Mouse (Mus musculus): ENCODE data around the gene Ephx3. TPM values are rescaled to one million over a fixed set of nuclear protein-coding genes. Genes with fewer than 3 reads are reported as not detected.

Gene Ephx3
- polyA plus RNA-seq, 1 experiment from 2014 or later, result 0.12 TPM

DNA sequence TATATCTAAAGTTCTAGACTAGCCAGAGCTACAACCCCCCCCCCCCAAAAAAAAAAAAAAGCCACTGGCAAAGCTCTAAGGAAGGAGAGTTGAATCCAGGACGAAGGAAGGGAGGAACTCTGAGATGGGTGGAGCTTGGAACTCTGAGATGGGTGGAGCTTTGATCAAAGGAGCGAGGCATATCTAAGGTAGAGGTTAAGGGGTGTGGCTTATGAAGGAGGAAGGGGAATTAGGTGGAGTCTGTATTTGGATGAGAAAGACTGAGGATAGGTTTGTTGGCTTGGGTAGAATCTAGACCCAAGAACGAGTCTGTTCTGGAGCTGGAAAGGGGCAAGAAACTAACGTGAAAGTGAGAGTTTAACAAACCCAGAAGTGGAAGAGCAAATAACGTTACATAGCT is 501 bp upstream of the Ephx3 start:
- no peak for DNase-seq (ENCODE audit: low spot score, missing footprints)

DNA sequence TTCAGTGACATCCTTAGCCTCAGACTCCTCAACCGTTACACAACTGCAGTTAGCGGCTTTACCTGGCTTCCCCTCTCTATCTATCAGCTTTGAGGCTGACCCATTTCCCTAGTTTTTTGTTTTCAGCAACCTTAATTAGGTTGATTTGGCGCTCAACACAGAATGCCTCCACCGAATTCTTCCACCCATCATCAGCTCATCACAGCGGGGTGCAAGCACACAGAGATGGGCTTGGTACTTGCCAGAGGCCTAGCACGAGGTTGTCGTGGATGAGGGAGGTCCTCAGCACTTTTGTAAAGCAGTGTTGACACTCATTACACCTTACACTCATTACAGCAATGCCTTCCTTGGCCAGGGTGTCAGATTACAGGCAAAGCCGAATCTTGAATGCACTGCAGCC is 6.3 kb downstream of the Ephx3 start:
- no peak overlapping the region for H3K4me2 ChIP-seq
- no peak for ATAC-seq (ENCODE audit: low FRiP score)
- DNase-seq (ENCODE audit: low spot score, missing footprints), result no peak

More for the DNA sequence above, 501 bp upstream of the Ephx3 start:
- 15% methylated on average over 5 of the region's 5 CpGs for WGBS
- no peak overlapping the region for H3K27ac ChIP-seq (ENCODE audit: low read depth, low read length)
- no peaks in the 10 kb centered on the region for H3K9me3 ChIP-seq (ENCODE audit: control insufficient read depth, low read length)
- peaks cover 8% of the 10 kb centered on the region for H3K4me1 ChIP-seq (ENCODE audit: control insufficient read depth, insufficient read depth, low read length)
- H3K27me3 ChIP-seq (ENCODE audit: control insufficient read depth, insufficient read depth, low read length), result peaks cover 11% of the 10 kb centered on the region
- no peak for ATAC-seq (ENCODE audit: low FRiP score)
- H3K4me3 ChIP-seq (ENCODE audit: low read depth, low read length), result no peak overlapping the region
- no peaks in the 10 kb centered on the region for H3K36me3 ChIP-seq (ENCODE audit: control insufficient read depth, insufficient read depth, low read length)
- H3K4me2 ChIP-seq, result peak overlapping the region; percentile 66; the same call in 1 of the 2 replicates
- no peak overlapping the region for H3K9ac ChIP-seq (ENCODE audit: low read length)

DNA sequence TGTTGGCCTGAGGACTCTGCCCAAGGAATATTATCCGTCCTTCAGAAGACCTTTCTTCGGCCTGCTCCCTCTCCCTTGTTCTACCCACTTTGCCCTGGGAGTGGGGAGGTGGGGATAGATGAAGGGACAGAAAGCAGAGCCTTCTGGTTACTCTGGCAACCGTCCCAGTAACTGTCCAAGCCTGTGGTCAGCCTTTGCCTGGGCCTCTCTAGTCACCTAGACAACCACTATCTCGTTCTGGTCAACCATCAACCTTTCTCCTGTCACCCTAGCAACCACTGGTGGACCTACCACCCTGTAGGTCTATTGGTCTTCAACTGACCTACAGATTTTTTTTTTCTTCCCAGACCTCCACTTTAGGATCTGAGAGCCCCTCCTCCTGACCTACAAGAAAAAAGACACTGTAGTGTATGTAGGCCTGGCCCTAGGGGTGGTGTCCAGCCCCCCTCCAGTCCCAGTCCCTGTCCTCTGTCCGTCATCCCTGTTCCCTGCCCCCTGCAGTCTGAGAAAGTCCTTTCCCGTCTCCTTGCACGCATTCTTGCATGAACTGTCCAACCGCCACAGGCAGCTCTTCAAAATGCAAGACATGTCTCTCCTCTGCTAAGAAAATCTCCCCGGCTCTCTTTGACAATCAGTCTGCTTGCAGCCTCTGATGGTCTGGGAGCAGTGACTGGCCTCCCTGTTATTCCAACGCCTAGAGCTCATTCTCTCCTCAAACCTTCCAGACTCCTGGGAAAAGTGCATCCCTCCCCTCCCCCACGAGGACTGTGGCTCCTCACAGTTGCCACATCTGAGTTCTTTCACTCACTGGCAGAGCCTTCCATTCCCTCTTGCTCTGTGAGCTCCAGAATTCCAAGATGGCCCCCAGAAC is 9.5 kb downstream of the Ephx3 start:
- DNase-seq (ENCODE audit: low spot score, missing footprints), result peak; percentile 90
- H3K4me2 ChIP-seq, result peak overlapping the region; percentile 8; the same call in 1 of the 2 replicates
- peak; percentile 88 for ATAC-seq (ENCODE audit: low FRiP score)
- H3K9me3 ChIP-seq (ENCODE audit: control insufficient read depth, low read length), result no peaks in the 10 kb centered on the region
- no peak overlapping the region for H3K4me3 ChIP-seq (ENCODE audit: low read depth, low read length)
- H3K36me3 ChIP-seq (ENCODE audit: control insufficient read depth, insufficient read depth, low read length), result no peaks in the 10 kb centered on the region
- H3K9ac ChIP-seq (ENCODE audit: low read length), result no peak overlapping the region; the same call in 1 of the 2 replicates
- H3K27ac ChIP-seq (ENCODE audit: low read depth, low read length), result peak overlapping the region; percentile 88
- 28% methylated on average over 11 of the region's 11 CpGs for WGBS
- H3K4me1 ChIP-seq (ENCODE audit: control insufficient read depth, insufficient read depth, low read length), result peaks cover 14% of the 10 kb centered on the region
- no peaks in the 10 kb centered on the region for H3K27me3 ChIP-seq (ENCODE audit: control insufficient read depth, insufficient read depth, low read length)

More for the DNA sequence above, 6.3 kb downstream of the Ephx3 start:
- Histone ChIP-seq H3K9ac (ENCODE audit: low read length) (no peak overlapping the region), H3K27me3 (ENCODE audit: control insufficient read depth, insufficient read depth, low read length) (no peaks in the 10 kb centered on the region; the same call in 1 of the 2 replicates), H3K9me3 (ENCODE audit: control insufficient read depth, low read length) (no peaks in the 10 kb centered on the region), H3K4me1 (ENCODE audit: control insufficient read depth, insufficient read depth, low read length) (peaks cover 14% of the 10 kb centered on the region), H3K36me3 (ENCODE audit: control insufficient read depth, insufficient read depth, low read length) (no peaks in the 10 kb centered on the region), H3K4me3 (ENCODE audit: low read depth, low read length) (no peak overlapping the region), H3K27ac (ENCODE audit: low read depth, low read length) (no peak overlapping the region)
- 34% methylated on average over 8 of the region's 8 CpGs for WGBS

DNA sequence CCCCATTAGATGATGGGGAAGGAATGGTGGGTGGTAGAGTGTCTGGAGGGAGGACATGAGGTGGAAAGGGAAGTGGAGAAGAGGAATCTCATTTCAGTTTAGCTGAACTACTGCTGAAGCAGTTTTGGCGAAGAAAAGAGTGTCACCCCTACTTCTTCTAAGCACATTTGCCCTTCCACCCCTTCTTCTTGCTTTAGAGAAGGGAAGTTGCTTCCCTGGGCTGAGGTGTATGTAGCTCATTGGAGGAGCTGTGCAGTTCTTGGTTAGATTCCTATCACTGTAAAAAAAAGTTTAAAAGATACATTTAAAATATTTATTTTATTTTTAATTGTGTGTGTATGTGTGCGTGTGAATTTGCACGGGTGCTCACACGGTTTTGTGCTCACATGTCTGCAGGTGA is 12.4 kb downstream of the Ephx3 start:
- ATAC-seq (ENCODE audit: low FRiP score) (no peak), DNase-seq (ENCODE audit: low spot score, missing footprints) (no peak)
- Histone ChIP-seq H3K4me1 (ENCODE audit: control insufficient read depth, insufficient read depth, low read length) (peaks cover 14% of the 10 kb centered on the region), H3K36me3 (ENCODE audit: control insufficient read depth, insufficient read depth, low read length) (no peaks in the 10 kb centered on the region), H3K27me3 (ENCODE audit: control insufficient read depth, insufficient read depth, low read length) (no peaks in the 10 kb centered on the region), H3K27ac (ENCODE audit: low read depth, low read length) (no peak overlapping the region), H3K4me2 (no peak overlapping the region), H3K4me3 (ENCODE audit: low read depth, low read length) (no peak overlapping the region), H3K9me3 (ENCODE audit: control insufficient read depth, low read length) (no peaks in the 10 kb centered on the region), H3K9ac (ENCODE audit: low read length) (no peak overlapping the region)
- WGBS, result 88% methylated on average over 4 of the region's 4 CpGs

DNA sequence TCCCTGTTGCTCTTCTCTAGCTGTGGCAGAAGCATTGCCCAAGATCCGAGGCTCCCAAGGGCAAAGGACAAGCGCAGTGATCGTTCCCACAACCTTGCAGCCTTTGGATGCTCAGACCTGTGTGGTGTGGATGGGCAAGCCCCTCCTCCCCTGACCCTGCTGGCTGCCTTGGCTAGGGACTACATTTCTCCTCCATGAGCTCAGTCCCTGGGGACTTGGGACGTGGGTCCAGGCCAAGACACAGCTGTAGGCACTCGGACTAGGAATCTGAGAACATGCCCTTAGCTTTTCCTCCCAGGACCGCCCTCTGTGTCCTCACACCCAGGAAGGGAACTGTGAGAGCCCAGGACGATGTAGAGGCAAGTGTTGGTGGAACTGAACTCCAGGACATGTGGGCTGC is 16.2 kb downstream of the Ephx3 start:
- no peak overlapping the region for H3K27ac ChIP-seq (ENCODE audit: low read depth, low read length)
- no peak for DNase-seq (ENCODE audit: low spot score, missing footprints)

DNA sequence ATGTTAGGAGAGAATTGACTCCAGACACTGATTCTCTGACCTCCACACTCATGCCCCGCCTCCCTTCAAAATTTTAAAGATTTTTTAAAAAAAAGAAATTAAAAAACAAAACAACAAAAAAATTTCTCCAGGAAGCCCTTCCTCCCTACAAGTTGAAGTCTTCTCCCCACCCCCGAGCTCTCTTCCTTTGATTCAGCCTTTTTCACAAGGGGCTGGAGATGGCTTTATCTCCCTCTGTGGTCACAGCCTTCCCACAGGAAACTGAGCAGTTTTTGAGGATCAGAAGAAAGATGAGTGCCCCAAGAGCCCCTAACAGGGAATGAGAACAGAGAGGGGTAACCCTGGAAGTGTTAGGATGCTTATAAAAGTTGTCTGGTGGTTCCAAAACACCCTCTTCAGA is 16.9 kb downstream of the Ephx3 start:
- no peak for DNase-seq (ENCODE audit: low spot score, missing footprints)
- Histone ChIP-seq H3K4me3 (ENCODE audit: low read depth, low read length) (no peak overlapping the region), H3K36me3 (ENCODE audit: control insufficient read depth, insufficient read depth, low read length) (no peaks in the 10 kb centered on the region), H3K9ac (ENCODE audit: low read length) (no peak overlapping the region), H3K9me3 (ENCODE audit: control insufficient read depth, low read length) (no peaks in the 10 kb centered on the region), H3K27me3 (ENCODE audit: control insufficient read depth, insufficient read depth, low read length) (no peaks in the 10 kb centered on the region), H3K4me2 (no peak overlapping the region), H3K4me1 (ENCODE audit: control insufficient read depth, insufficient read depth, low read length) (no peaks in the 10 kb centered on the region), H3K27ac (ENCODE audit: low read depth, low read length) (no peak overlapping the region)
- WGBS, result 78% methylated on average over 2 of the region's 2 CpGs
- ATAC-seq (ENCODE audit: low FRiP score), result no peak

More for the DNA sequence above, 16.2 kb downstream of the Ephx3 start:
- Histone ChIP-seq H3K4me2 (no peak overlapping the region), H3K4me3 (ENCODE audit: low read depth, low read length) (no peak overlapping the region), H3K9ac (ENCODE audit: low read length) (no peak overlapping the region), H3K27me3 (ENCODE audit: control insufficient read depth, insufficient read depth, low read length) (no peaks in the 10 kb centered on the region), H3K9me3 (ENCODE audit: control insufficient read depth, low read length) (no peaks in the 10 kb centered on the region), H3K36me3 (ENCODE audit: control insufficient read depth, insufficient read depth, low read length) (no peaks in the 10 kb centered on the region), H3K4me1 (ENCODE audit: control insufficient read depth, insufficient read depth, low read length) (no peaks in the 10 kb centered on the region)
- 62% methylated on average over 7 of the region's 7 CpGs for WGBS
- no peak for ATAC-seq (ENCODE audit: low FRiP score)

DNA sequence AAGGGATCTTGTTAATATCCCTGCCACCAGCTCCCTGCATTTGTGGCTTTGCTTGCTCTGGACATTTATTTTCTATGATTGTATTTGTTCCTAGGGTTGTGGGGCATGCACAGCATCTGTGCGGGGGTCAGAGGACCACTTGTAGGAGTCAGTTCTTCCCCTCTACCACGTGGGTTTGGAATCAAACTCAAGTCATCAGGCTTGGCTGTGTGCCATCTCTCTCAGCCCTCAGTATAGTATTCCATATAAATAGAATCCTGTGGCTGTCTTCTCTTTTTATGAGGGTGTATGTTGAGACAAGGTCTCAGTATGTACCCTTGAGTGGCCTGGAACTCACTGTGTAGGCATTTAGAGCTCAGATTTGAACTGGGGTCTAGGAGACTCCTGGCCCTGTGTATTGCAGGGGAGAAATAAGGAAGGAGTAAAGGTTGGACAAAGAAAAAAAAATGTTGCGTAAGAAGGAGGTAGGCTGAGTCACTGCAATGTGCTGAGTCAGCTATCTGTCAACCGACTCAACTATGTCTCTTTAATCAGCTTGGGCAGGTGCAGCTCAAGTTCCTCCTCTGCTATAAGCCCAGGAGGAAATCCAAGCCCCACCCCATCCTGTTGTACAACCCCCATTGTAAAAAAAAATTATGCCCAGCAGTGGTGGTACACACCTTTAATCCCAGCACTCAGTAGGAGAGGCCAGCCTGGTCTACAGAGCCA is 19.7 kb downstream of the Ephx3 start:
- H3K9me3 ChIP-seq (ENCODE audit: control insufficient read depth, low read length), result no peaks in the 10 kb centered on the region
- H3K4me1 ChIP-seq (ENCODE audit: control insufficient read depth, insufficient read depth, low read length), result peaks cover 9% of the 10 kb centered on the region
- no peak overlapping the region for H3K27ac ChIP-seq (ENCODE audit: low read depth, low read length)
- no peak for DNase-seq (ENCODE audit: low spot score, missing footprints)
- no peak overlapping the region for H3K4me2 ChIP-seq
- H3K27me3 ChIP-seq (ENCODE audit: control insufficient read depth, insufficient read depth, low read length), result no peaks in the 10 kb centered on the region
- no peaks in the 10 kb centered on the region for H3K36me3 ChIP-seq (ENCODE audit: control insufficient read depth, insufficient read depth, low read length)
- H3K4me3 ChIP-seq (ENCODE audit: low read depth, low read length), result no peak overlapping the region
- WGBS, result 86% methylated on average over 4 of the region's 4 CpGs
- H3K9ac ChIP-seq (ENCODE audit: low read length), result no peak overlapping the region
- no peak for ATAC-seq (ENCODE audit: low FRiP score)

DNA sequence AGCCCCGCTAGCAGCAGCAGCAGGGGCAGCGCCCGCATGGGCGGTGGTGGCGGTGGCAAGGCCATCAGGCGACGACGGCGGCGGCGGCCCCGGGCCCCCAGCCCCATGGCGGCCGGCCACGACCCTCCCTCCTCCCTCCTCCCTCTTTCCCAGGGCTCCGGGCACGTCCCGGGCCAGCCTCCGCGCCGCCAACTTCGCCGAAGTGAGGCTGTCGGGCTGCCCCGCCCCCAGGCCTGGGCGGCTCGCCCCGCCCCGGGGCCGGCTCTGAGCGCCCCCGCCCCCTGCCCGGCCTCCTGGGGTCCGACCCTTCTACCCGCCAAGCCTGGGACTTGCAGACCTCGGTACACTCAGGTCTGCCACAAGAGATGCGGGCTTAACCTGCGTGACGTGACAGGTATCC is 22.7 kb downstream of the Ephx3 start, which contains the start of gene Notch3:
TSS of gene Notch3 (minus strand) at position 166 of the 400 bp plus-strand sequence.
- no peaks in the 10 kb centered on the region for H3K9me3 ChIP-seq (ENCODE audit: control insufficient read depth, low read length)
- 0% methylated on average over 24 of the region's 39 CpGs for WGBS

More for the DNA sequence above, 22.7 kb downstream of the Ephx3 start, which contains the start of gene Notch3:
- no peaks in the 10 kb centered on the region for H3K27me3 ChIP-seq (ENCODE audit: control insufficient read depth, insufficient read depth, low read length)
- peak within 1 kb of the TSS; percentile 64 for H3K4me2 ChIP-seq
- peak within 1 kb of the TSS; percentile 93 for H3K27ac ChIP-seq (ENCODE audit: low read depth, low read length)
- peak within 1 kb of the TSS; percentile 93 for H3K9ac ChIP-seq (ENCODE audit: low read length)
- H3K36me3 ChIP-seq (ENCODE audit: control insufficient read depth, insufficient read depth, low read length), result no peaks in the 10 kb centered on the region
- DNase-seq (ENCODE audit: low spot score, missing footprints) (peak; percentile 98), ATAC-seq (ENCODE audit: low FRiP score) (peak; percentile 68)
- H3K4me1 ChIP-seq (ENCODE audit: control insufficient read depth, insufficient read depth, low read length), result peaks cover 36% of the 10 kb centered on the region
- H3K4me3 ChIP-seq (ENCODE audit: low read depth, low read length), result peak within 1 kb of the TSS; percentile 75
